Mouse (Mus musculus) megakaryocyte, adult 5-6 weeks (primary cell): ENCODE results near the gene Sox2. TPM values are rescaled to one million over a fixed set of nuclear protein-coding genes. Genes with fewer than 3 reads are reported as not detected.

Experiments
- ATAC-seq: 2 replicates; pipeline ENCODE4 v1.8.0; 2016; ENCODE audit warnings: mild to moderate bottlenecking, inconsistent platforms; ENCODE audit not compliant: poor library complexity, severe bottlenecking
- total RNA-seq, 2 experiments: library from RNA; stranded (forward) in 1 of 2; stranded (reverse) in 1 of 2; fragments of 153-499, 151-499 nt in 1 of 2; fragments of 221-1000, 200-1000 nt in 1 of 2; gene quantifications; 2 replicates each; pipeline versions ENCODE4 v1.2.3 to v1.2.4; 2015 to 2017

Gene Sox2
- total RNA-seq (2015) (not detected in 2 replicates), total RNA-seq (2017) (not detected in 2 replicates)

DNA sequence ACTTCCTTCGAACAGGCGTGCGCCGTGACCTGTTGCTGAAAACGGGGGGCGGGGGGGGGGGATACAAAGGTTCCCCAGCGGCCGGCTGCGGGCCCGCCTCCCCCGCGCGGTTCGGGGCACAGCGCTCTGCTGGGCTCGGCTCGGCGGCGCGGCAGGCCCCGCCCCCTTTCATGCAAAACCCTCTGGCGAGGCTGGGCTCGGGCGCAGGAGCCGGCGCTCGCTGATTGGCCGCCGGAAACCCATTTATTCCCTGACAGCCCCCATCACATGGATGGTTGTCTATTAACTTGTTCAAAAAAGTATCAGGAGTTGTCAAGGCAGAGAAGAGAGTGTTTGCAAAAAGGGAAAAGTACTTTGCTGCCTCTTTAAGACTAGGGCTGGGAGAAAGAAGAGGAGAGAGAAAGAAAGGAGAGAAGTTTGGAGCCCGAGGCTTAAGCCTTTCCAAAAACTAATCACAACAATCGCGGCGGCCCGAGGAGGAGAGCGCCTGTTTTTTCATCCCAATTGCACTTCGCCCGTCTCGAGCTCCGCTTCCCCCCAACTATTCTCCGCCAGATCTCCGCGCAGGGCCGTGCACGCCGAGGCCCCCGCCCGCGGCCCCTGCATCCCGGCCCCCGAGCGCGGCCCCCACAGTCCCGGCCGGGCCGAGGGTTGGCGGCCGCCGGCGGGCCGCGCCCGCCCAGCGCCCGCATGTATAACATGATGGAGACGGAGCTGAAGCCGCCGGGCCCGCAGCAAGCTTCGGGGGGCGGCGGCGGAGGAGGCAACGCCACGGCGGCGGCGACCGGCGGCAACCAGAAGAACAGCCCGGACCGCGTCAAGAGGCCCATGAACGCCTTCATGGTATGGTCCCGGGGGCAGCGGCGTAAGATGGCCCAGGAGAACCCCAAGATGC, at the start of gene Sox2:
TSS of gene Sox2 (plus strand) at position 680 of the 895 bp plus-strand sequence.
- ATAC-seq, result no peak

DNA sequence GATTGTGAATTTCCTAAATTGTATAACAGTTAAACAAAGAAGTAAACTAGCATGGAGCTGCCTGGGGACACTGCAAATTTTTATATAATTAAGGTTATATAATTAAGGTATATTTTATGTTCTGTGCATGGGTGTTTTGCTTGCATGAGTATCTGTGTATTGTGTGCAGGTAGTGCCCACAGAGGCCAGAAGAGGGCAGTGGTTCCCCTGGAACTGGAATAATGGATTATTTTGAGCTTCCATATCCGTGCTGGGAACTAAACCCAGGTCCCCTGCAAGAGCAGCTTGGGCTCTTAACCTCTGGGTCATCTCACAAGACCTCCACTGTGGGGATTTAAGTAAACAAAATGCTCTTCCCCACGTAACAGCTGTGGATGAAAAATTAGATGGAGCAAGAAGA, 49.1 kb upstream of the Sox2 start:
- no peak for ATAC-seq

DNA sequence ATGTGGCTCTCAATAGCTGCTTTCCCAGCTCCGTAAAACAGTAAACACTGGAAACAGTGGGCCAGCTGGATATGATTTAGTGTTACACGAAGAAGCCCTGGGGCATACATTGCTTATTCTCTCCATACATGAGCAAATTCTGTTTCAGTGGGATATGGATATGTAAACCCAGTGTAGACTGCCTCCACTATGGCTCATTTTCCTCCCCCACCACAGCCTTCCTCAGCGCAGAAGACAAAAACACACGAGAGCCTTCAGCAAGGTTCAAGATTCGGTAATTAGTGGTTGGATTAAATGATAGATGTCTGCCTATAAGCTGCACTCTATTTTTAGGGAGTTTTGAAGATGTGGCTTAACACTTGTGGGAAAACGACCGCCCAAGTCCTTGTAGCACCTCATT, 36.1 kb upstream of the Sox2 start:
- ATAC-seq, result no peak

DNA sequence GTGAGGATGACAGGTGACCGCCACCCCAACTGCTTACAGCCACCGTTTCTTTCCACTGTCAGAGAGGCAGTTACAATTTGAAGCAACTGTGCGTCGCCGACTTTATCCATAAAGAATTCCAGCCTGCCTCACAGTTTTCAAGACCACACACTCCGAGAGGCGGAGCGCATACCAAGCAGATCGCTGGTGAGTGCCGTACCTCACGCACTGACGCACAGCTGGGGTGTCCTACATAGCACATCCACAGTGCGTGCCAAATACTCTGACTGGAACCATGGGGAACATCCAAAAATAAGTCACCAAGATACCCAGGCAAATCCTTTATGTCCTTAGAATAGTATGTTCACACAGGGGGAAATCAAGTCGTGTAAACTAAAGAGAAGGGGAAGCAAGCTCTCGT, 34.7 kb upstream of the Sox2 start:
- ATAC-seq, result no peak

DNA sequence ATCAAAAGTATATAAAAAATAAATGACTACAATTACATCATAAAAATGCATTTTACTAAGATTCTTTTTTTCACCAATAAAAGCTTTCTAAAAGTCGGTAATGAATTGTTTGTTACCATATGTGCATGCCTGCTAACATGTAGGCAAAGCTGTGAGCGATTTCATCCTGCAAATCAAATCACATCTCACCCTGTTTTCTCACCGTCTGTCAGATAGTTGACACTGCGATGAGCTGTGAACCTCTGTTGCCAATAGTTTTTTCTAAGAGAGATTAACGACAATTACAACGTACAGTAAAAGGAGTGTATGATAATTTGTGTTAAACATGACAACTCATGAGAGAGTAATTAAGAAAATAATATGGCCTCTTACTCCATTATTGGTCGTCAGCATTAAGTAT, 31.3 kb upstream of the Sox2 start:
- ATAC-seq, result no peak

DNA sequence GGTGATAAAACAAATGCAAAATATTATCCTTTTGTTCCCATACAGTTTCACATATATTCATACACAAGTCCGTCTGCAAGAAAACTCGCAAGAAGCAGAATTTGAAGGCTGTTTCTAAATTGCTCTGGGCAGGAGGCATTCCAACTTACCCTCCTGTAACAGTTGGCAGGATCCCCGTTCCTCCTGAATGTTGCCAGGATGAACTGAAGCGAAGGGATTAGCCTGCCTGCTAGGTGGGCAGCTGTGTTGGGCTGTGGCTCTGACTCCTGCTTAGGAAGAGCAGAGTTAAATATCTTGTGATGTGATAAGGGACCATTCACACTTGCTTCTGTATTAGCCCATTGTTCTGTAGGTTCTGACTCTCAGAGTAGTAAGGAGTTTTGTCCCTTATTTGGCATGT, 30.1 kb upstream of the Sox2 start:
- ATAC-seq, result no peak

DNA sequence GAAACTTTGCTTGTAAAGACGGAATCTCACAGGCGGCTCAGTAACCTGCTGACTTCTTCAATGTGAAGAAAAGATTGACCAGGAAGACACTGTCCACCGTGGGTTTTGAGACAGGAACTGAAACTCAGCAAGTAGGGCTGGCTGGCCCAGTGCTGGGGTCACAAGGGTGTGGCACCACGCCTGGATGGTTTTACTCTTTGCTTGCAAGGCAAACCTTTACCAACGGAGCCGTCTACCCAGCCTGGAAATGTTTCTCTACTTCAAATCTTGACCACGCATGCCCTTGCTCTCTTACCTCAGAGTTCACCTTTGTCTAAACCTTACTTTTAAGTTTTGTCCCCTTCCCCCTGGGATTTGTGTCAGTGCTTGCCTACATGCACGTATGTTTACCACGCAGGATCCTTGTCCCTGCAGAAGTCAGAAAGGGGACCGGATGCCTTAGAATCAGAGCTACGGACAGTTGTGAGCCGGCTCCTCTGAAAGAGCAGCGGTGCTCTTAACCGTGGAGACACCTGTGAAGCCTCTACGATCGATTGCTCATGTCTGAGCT, 25.4 kb upstream of the Sox2 start:
- no peak for ATAC-seq

DNA sequence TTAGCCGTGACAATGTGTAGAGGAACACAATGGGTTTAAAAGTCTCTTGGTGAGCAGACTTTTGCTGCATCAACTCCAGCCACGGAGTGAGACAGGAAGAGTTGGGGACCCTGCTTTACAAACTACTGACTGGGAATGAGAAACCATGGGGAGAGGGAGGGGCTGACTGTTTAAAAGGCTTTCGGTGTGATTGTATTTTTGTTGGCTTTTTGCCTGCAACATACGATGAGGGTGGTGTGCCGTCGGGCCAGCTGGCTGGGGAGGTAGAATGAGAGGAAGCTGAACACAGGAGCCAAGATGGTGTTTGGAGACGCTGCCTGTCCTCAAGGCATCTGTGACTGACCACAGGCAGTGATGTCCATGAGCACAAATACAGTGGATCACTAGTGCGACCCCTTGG, 23.7 kb upstream of the Sox2 start:
- ATAC-seq, result no peak

DNA sequence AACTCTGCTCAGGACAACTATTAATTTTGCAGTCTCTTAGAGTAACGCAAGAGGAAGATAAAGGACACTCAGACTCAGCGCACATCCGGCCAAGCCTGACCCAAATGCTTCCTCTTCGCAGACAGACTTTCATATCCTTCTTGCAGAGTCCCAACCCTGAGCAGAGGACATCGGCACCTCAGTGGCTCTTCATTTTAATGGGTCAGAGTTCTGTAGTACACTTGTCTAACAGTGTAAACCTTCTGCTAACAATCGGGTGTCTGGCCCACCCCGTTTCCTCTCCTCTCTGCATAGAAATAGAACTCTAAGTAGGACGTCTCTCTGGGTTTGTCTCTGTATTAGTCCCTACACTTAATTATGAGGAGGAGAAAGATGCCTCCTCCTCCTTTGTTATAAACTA, 20.2 kb upstream of the Sox2 start:
- ATAC-seq, result no peak

DNA sequence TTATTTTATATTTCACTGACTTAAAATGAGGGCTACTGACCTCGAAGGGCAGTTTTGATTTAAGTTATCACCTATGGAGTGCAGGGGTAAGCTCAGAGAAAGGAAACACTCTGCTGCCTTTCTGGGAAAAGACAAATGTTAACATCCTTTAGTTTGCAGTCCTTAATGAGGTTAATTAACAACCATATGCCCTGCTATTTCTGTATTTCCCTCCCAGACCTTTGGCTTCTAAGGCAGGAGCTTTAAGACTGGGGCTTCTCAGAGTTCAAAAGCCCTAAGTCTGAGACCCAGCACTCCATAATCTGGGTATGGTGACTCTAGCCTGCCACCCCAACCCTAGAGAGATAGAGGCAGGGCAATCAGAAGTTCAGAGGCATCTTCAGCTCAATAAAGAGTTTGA, 19.5 kb upstream of the Sox2 start:
- ATAC-seq, result no peak

DNA sequence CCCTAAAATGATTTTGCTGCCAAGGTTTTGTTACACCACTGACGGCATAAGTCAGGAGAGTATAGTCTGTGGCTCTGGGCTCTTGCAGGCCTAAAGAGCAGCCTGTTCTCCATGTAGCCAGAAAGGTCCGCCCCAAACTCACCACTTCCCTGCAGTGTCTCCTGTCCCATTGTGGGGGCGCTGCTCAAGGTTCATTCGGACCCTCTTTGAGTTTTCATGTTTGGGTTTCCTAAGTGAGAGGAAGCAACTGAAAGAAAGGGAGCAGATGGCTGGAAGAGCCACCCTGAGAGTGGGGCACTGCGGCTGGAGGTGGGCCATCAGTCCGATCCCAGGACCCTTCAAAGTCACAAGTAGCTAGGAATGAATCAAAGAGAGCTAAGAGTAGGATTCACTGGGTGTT, 13.2 kb upstream of the Sox2 start:
- ATAC-seq, result no peak

DNA sequence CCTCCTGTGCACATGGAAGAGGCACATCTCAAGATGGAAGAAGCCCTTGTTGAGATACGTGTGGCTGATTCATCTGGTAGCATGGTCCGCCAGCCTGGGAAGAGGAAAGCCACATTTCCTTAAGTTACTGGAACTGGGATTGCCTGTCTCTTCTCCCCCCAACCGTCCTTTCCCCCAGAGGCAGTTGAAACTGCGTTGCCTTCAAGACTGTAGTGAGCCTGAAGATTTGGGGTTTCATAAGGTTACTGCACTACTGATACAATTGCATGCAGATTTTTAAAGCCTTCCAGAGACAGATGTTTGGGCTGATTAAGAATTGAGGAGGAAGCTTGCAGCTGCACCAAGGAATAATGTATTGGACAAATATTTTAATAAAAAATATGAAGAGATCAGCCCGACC, 12.7 kb upstream of the Sox2 start:
- no peak for ATAC-seq

DNA sequence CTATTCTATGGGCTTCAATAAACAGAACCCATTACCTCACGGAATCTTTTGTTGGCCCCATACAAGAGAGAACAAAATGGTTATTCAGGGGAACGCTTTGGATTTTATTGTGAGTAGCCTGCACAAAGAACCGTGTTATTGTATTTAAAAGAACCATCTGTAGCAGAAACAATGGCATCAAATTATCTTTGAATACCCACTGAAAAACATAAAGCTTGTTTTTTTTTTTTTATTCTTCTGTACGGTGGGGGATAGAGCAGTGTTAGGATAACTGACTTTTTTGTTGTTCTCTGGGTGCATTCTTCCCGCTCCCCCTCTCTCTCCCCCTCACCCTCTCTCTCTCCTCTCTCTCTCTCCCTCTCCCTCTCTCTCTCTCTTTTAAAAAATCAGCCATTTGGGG, 12.3 kb upstream of the Sox2 start:
- no peak for ATAC-seq

DNA sequence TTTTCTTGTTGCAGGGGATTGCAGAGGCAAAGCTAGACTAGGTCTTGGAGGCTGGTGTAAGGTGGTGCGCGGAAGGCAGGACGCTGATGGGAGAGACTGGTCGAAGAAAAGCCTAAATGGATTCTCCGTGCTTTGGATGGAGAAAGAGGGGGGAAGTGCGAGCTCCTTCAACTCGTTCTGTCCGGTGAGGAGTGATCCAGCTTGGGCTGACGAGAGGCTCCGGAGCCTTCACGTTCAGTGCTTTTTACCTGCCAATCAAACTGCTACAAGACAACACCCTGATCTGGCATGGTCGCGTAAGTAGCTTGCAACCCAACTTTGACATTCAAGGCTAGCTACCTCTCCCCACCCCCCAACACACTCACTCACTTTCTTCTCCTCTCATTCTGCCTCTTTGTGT, 11.9 kb upstream of the Sox2 start:
- no peak for ATAC-seq

DNA sequence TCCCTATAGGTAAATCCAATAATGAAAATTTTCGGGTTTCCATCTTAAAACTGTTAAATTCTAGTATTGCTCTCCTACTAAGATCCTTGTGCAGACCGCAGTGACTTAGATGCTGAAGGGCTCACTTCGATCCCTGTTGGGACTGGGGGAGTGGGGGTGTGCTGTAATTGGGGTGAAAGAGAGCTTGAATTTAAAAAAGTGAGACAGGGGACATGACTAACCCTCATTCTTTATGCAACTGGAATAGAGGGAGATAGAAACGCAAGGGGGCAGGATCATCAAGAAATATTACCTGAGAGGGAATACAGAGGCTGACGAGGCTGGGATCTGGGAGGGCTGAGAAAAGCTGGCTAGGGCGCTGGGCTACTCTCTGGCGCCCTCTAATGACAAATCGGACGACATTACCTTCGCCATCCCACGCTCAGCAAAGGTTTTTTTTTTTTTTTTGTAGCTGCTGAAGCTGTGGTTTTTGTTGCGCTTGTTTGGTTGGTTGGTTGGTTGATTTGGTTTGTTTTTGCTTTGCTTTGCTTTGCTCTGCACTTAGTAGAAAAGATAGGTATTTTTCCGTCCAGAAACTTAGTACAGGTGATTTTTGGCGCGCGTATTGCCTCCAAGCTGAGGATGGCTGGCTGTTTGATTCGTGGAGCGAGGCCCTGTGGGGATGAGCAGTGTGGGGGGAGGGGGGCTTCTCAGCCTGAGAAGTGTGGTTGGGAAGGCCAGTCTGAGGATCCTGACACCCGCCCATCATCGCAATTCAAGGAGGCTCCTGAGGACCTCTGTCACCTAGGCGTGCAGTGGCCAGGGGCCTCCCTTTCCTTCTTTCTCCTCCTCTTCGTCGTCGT, 11.0 kb upstream of the Sox2 start:
- no peak for ATAC-seq

DNA sequence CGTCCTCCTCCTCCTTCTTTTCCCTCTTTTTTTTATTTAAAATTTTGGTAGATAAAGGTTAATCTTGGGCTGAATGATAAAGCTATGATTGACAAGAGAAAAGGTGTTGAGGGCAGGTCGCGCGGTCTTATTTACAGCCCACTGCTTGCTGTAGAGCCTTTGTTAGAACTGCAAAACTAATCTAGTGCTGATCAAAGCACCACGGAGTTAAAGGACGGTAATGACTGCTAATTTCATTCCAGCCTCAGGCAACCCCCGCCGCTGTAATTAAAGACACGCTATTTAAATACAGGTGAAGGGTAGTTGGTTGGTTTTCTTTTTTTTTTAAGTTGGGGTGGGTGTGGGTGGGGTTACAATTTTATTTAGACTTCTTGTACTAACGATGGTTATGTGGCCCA, 10.3 kb upstream of the Sox2 start:
- no peak for ATAC-seq

DNA sequence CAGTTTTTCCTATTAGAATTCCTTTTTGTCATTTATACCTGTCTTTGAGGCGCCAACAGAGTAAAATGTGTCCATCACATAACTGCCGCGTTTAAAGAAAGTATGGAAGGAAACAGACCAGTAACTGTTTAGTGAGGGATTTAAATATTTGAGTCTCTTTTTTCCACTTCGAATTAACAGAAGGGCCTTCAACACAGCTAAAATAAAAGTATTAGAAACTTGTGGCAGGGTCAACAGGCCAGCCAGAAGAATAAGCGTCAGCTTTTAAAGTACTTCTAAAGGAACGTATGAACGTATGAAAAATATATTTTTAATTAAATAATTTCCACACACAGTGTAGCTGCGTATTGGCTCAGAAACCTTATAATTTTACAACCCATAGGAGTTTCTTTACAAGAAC, 9.9 kb upstream of the Sox2 start:
- no peak for ATAC-seq

DNA sequence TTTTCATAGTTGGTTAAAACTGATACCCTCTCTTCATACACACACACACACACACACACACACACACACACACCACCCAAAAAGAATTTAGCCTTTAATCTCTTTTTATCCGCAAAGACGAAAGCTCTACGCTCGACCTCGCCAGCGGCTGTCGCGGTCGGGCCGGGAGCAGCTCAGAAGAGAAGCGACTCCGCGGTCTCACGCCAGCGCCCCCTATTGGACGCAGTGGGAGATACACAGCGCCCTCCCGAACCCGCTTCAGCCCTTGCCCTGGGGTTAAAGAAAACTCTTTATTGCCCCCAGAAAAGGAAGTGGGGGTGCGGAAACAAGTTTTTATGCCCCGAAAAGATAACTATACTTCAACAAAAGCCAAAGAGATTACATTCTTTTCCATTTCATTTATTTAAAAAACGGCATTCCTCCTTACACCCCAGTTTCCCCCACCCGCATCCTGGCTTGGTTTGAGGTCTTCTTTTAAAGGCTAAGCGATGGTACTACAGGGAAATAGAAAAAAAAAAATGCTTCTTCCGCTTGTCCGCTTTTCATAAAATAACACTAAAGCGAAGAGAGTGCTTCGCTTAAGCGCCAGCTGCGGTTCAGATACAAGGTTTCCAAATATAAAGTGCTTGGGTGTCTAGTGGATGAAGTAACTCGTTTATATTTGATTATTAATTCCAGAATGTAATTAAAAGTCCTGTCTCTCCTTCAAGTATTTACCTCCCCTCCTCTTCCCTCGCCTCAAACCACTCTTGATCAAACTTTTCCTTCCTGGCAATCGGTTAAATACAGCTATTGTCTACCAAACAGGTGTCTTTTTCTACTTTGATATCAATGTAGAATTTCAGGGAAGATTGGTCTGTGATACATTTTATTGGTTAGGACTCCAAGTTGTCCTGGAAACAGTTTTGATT, 9.3 kb upstream of the Sox2 start:
- ATAC-seq, result no peak

DNA sequence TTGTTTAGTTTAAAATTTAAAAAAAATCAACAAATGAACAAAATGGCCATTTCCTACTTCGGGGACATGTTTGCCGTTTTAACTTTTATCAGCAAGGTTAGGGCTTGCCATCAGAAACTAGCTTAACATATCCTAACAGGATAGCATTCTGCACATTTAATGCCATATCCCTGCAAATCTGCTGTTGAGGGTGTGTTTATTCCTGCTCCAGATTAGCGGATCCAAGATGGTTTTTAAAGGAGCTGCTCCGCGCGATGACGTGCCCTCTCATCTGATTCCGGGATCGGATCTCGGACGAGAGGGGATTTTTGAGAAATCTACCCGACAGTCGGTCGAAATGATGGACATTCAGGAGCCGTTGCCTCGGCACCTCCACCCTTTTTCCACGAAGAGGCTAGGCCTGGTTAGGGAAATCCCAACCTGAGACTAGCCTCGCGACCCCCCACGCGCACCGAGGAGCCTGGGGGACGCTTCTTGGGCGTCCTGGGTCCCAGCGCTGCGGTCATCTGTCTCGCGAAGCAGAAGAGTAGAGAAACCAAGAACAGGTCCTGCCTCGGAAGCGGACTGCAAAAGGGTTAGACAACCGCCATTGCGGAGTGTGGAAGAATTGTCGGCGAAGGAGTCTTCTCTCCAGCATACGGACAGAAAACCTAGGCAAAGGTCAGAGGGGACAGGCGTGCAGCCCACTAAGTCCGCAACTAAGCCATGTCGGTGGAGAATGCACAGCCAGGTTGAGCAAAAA, 8.3 kb upstream of the Sox2 start:
- no peak for ATAC-seq

DNA sequence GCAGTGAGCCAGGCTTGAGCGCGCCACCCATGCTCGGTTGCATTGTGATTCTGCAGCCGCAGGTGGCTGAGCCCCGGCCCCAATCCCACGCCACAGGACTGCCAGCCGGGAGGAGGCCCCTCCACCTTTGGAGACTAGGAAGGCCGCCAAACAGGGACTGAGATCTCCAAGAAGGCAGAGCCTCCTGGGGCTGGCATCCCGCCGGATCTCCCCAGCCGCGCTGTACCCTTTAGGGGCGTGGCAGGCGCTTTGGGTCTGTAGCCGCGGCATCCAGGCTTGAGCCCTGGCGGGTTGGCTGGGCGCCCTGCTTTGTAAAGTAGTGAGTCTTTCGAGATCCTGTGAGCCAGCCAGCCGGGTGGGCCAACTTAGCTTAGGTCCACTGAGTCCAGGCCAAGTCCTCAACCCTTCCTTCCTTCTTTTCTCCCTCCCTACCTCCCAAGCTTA, 7.7 kb upstream of the Sox2 start:
- ATAC-seq, result no peak
